Mouse (Mus musculus): ENCODE data around the gene Myo1d. TPM values are rescaled to one million over a fixed set of nuclear protein-coding genes. Genes with fewer than 3 reads are reported as not detected.

Gene Myo1d
- total RNA-seq, 4 experiments from 2014 or later: 8.2 to 11.1 (median 10.2) TPM

Other genes with a start within 250 kb of the Myo1d start
- gene Tmem98, start 30.1 kb upstream of the Myo1d start, total RNA-seq (2022): 10 to 100 TPM; 10.4 to 14.4 (median 12.2) TPM
- gene Spaca3, start 78.3 kb upstream of the Myo1d start, total RNA-seq (2022): not detected